Mouse (Mus musculus): ENCODE data around the gene Copz2. TPM values are rescaled to one million over a fixed set of nuclear protein-coding genes. Genes with fewer than 3 reads are reported as not detected.

The Copz2 gene
- polyA plus RNA-seq, 1 experiment = 29.0 TPM

- TF ChIP-seq CEBPB (IDR thresholded peaks at IDR 0.05; ENCODE audit: low read depth) (no peak), MAX (IDR thresholded peaks at IDR 0.05) (no peak), MYOG (IDR thresholded peaks at IDR 0.05; ENCODE audit: control insufficient read depth, extremely low read depth, insufficient read length) (no peak), CTCF (IDR thresholded peaks at IDR 0.05; ENCODE audit: control insufficient read depth, insufficient read depth, insufficient read length) (no peak), MYOD1 (IDR thresholded peaks at IDR 0.05; ENCODE audit: control insufficient read depth, insufficient read length, low read depth) (no peak), FOSL1 (IDR thresholded peaks at IDR 0.05; ENCODE audit: insufficient read depth, low read length, poor library complexity, severe bottlenecking) (no peak), USF1 (IDR thresholded peaks at IDR 0.05; ENCODE audit: low read depth) (no peak)
- H3K27me3 ChIP-seq (ENCODE audit: control insufficient read depth, insufficient read depth, insufficient read length) = no peaks in the 10 kb centered on the region
- H3ac ChIP-seq (ENCODE audit: control insufficient read depth, insufficient read length, low read depth) = no peak overlapping the region
Observed at GRCm38 (mm10) chr11:96886942-96887546, 37.4 kb downstream of the Copz2 start.

GRCm38 (mm10) chr11:96891784-96892527 lies 42.3 kb downstream of the Copz2 start:
- TF ChIP-seq MYOD1 (IDR thresholded peaks at IDR 0.05; ENCODE audit: control insufficient read depth, insufficient read length, low read depth) (no peak), MYOG (IDR thresholded peaks at IDR 0.05; ENCODE audit: control insufficient read depth, extremely low read depth, insufficient read length) (no peak), CEBPB (IDR thresholded peaks at IDR 0.05; ENCODE audit: low read depth) (no peak), USF1 (IDR thresholded peaks at IDR 0.05; ENCODE audit: low read depth) (no peak), MAX (IDR thresholded peaks at IDR 0.05) (no peak)
- Histone ChIP-seq H3ac (ENCODE audit: control insufficient read depth, insufficient read length, low read depth) (no peak overlapping the region), H3K4me3 (ENCODE audit: insufficient read depth, poor library complexity, severe bottlenecking) (no peak overlapping the region), H3K36me3 (ENCODE audit: control insufficient read depth, insufficient read depth) (no peaks in the 10 kb centered on the region), H3K79me3 (ENCODE audit: low read depth) (no peaks in the 10 kb centered on the region), H3K79me2 (ENCODE audit: control insufficient read depth, insufficient read depth) (no peaks in the 10 kb centered on the region), H3K27me3 (ENCODE audit: control insufficient read depth, insufficient read depth, insufficient read length) (no peaks in the 10 kb centered on the region)

More at GRCm38 (mm10) chr11:96886942-96887546, 37.4 kb downstream of the Copz2 start:
- no peaks in the 10 kb centered on the region for H3K36me3 ChIP-seq (ENCODE audit: control insufficient read depth, insufficient read depth)
- no peaks in the 10 kb centered on the region for H3K79me2 ChIP-seq (ENCODE audit: control insufficient read depth, insufficient read depth)
- no peak overlapping the region for H3K4me3 ChIP-seq (ENCODE audit: insufficient read depth, poor library complexity, severe bottlenecking)
- no peaks in the 10 kb centered on the region for H3K79me3 ChIP-seq (ENCODE audit: low read depth)

GRCm38 (mm10) chr11:96893203-96893842 lies 43.7 kb downstream of the Copz2 start:
- H3K79me3 ChIP-seq (ENCODE audit: low read depth) = no peaks in the 10 kb centered on the region
- H3K36me3 ChIP-seq (ENCODE audit: control insufficient read depth, insufficient read depth) = no peaks in the 10 kb centered on the region
- no peak overlapping the region for H3K4me3 ChIP-seq (ENCODE audit: insufficient read depth, poor library complexity, severe bottlenecking)
- H3K79me2 ChIP-seq (ENCODE audit: control insufficient read depth, insufficient read depth) = no peaks in the 10 kb centered on the region
- TF ChIP-seq CTCF (IDR thresholded peaks at IDR 0.05; ENCODE audit: control insufficient read depth, insufficient read depth, insufficient read length) (no peak), FOSL1 (IDR thresholded peaks at IDR 0.05; ENCODE audit: insufficient read depth, low read length, poor library complexity, severe bottlenecking) (no peak), USF1 (IDR thresholded peaks at IDR 0.05; ENCODE audit: low read depth) (no peak), MYOG (IDR thresholded peaks at IDR 0.05; ENCODE audit: control insufficient read depth, extremely low read depth, insufficient read length) (no peak), CEBPB (IDR thresholded peaks at IDR 0.05; ENCODE audit: low read depth) (no peak), MYOD1 (IDR thresholded peaks at IDR 0.05; ENCODE audit: control insufficient read depth, insufficient read length, low read depth) (no peak), MAX (IDR thresholded peaks at IDR 0.05) (no peak)
- no peaks in the 10 kb centered on the region for H3K27me3 ChIP-seq (ENCODE audit: control insufficient read depth, insufficient read depth, insufficient read length)
- H3ac ChIP-seq (ENCODE audit: control insufficient read depth, insufficient read length, low read depth) = no peak overlapping the region

DNA sequence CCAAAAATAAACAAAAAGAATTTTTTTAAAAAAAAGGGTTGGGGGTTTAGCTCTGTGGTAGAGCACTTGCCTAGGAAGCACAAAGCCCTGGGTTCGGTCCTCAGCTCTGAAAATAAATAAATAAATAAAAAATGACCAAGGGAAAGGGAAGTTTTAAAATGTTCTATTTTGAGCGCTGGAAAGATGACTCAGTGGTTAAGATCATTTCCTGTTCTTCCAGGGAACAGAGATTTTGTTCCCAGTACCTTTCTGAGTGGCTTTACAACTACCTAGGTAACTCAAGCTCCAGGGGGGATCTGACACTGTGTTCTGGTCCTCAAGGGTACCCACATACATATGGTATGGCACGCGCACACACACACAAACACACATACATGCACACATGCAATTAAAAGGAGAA lies 46.2 kb downstream of the Copz2 start:
- H3K27me3 ChIP-seq (ENCODE audit: control insufficient read depth, insufficient read depth, insufficient read length) = no peaks in the 10 kb centered on the region
- no peaks in the 10 kb centered on the region for H3K79me2 ChIP-seq (ENCODE audit: control insufficient read depth, insufficient read depth)
- no peaks in the 10 kb centered on the region for H3K36me3 ChIP-seq (ENCODE audit: control insufficient read depth, insufficient read depth)
- H3K4me3 ChIP-seq (ENCODE audit: insufficient read depth, poor library complexity, severe bottlenecking) = no peak overlapping the region
- TF ChIP-seq FOSL1 (IDR thresholded peaks at IDR 0.05; ENCODE audit: insufficient read depth, low read length, poor library complexity, severe bottlenecking) (no peak), MYOD1 (IDR thresholded peaks at IDR 0.05; ENCODE audit: control insufficient read depth, insufficient read length, low read depth) (no peak), CEBPB (IDR thresholded peaks at IDR 0.05; ENCODE audit: low read depth) (no peak), CTCF (IDR thresholded peaks at IDR 0.05; ENCODE audit: control insufficient read depth, insufficient read depth, insufficient read length) (no peak), MYOG (IDR thresholded peaks at IDR 0.05; ENCODE audit: control insufficient read depth, extremely low read depth, insufficient read length) (no peak), USF1 (IDR thresholded peaks at IDR 0.05; ENCODE audit: low read depth) (no peak), MAX (IDR thresholded peaks at IDR 0.05) (no peak)
- H3ac ChIP-seq (ENCODE audit: control insufficient read depth, insufficient read length, low read depth) = no peak overlapping the region
- H3K79me3 ChIP-seq (ENCODE audit: low read depth) = no peaks in the 10 kb centered on the region

- no peaks in the 10 kb centered on the region for H3K27me3 ChIP-seq (ENCODE audit: control insufficient read depth, insufficient read depth, insufficient read length)
- no peaks in the 10 kb centered on the region for H3K36me3 ChIP-seq (ENCODE audit: control insufficient read depth, insufficient read depth)
- H3K79me3 ChIP-seq (ENCODE audit: low read depth) = no peaks in the 10 kb centered on the region
- TF ChIP-seq MYOD1 (IDR thresholded peaks at IDR 0.05; ENCODE audit: control insufficient read depth, insufficient read length, low read depth) = no peak
- no peak overlapping the region for H3ac ChIP-seq (ENCODE audit: control insufficient read depth, insufficient read length, low read depth)
- no peak overlapping the region for H3K4me3 ChIP-seq (ENCODE audit: insufficient read depth, poor library complexity, severe bottlenecking)
- H3K79me2 ChIP-seq (ENCODE audit: control insufficient read depth, insufficient read depth) = no peaks in the 10 kb centered on the region
Observed at GRCm38 (mm10) chr11:96899449-96900306, 50.0 kb downstream of the Copz2 start.
